Mouse (Mus musculus) lung, adult 2 months (tissue): Measurements from ENCODE around the gene AC170998.1.

Experiments used
- CTCF ChIP-seq: fragments of 200-500 bp; IDR thresholded peaks from 2 replicates; pipeline ENCODE4 v1.5.1; 2011; ENCODE audit warnings: mild to moderate bottlenecking, low read length, control low read depth; ENCODE audit not compliant: insufficient read depth
- POLR2A ChIP-seq: fragments of 200-500 bp; IDR thresholded peaks from 2 replicates; pipeline ENCODE4 v1.6.1; 2011; ENCODE audit warnings: low read depth, mild to moderate bottlenecking, control low read depth, low read length, borderline replicate concordance; ENCODE audit errors: extremely low read depth

DNA sequence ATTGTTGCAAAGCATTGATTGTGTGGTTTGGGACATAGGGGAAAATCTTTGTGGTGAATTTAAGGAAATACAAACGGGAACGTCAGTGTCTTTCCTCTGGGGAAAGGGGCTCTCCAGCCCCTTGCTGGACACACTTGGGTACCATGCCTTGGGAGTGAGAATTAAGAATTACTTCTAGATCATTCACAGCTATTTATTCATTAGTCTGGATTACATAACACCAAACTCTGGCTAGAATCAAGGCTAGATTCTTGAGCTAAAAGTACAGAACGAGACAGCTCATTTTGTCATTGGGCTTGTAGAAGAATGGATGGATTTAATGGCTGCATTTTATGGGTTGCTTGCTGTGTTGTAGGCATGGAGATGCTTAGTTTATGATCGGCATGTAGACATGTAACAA, 31.1 kb upstream of the AC170998.1 start:
- TF ChIP-seq CTCF (no peak), POLR2A (no peak)
